Mouse (Mus musculus) embryonic facial prominence, embryonic 10.5 days (tissue): ENCODE data around the gene Praf2. TPM values are rescaled to one million over a fixed set of nuclear protein-coding genes. Genes with fewer than 3 reads are reported as not detected.
A peak's percentile ranks its signal among the peaks of the same experiment; 100 is the strongest.
"Not testable (repeated sequence)": the region's sequence is repeated elsewhere in the genome, so short reads cannot be mapped to it uniquely, and the experiment has no call there.

Source experiments
- DNase-seq: peaks from one replicate; pipeline ENCODE4 v3.0.0-alpha.2; 2017; ENCODE audit warnings: low spot score
- H3K27ac ChIP-seq: fragments of 300-500 bp; sonication (generic); replicated peaks from 2 replicates; pipeline ENCODE4 v1.5.1; 2016; ENCODE audit warnings: mild to moderate bottlenecking
- H3K27me3 ChIP-seq: fragments of 300-500 bp; sonication (generic); replicated peaks from 2 replicates; pipeline ENCODE4 v1.6.1; 2016; ENCODE audit warnings: low read depth, mild to moderate bottlenecking; ENCODE audit not compliant: poor library complexity, severe bottlenecking
- H3K36me3 ChIP-seq: fragments of 300-500 bp; sonication (generic); replicated peaks from 2 replicates; pipeline ENCODE4 v1.6.1; 2016; ENCODE audit warnings: mild to moderate bottlenecking, moderate library complexity
- H3K4me1 ChIP-seq: fragments of 300-500 bp; sonication (generic); 2 replicates; pipeline ENCODE4 v1.6.1; 2016
- H3K4me3 ChIP-seq: fragments of 300-500 bp; sonication (generic); 2 replicates; pipeline ENCODE4 v1.5.1; 2016; ENCODE audit warnings: mild to moderate bottlenecking, moderate library complexity
- H3K9me3 ChIP-seq: fragments of 300-500 bp; sonication (generic); 2 replicates; pipeline ENCODE4 v1.6.1; 2016; ENCODE audit warnings: mild to moderate bottlenecking
- WGBS: fragments of 180-500 bp; shearing (Covaris S2); methylation state at CpG from one replicate; pipeline ENCODE4 v1.1.7; 2016; 5-methylcytosine and 5-hydroxymethylcytosine counted together
- polyA plus RNA-seq: library from polyadenylated mRNA; unstranded; fragments of >200 nt; fragmentation: Nextera tagmentation; extraction: Ambion mirVana; gene quantifications from 2 replicates; pipeline ENCODE4 v1.2.1, GENCODE M21; 2016

Praf2 gene
- polyA plus RNA-seq, result 73.0 and 73.6 TPM in 2 replicates

- peak; percentile 82 for DNase-seq
- H3K27ac ChIP-seq, result peak within 1 kb of the TSS; percentile 78
Measured at GRCm38 (mm10) chrX:7728215-7728921, at the start of gene Praf2. Gene Praf2 (plus strand): TSS chrX:7728439.

DNA sequence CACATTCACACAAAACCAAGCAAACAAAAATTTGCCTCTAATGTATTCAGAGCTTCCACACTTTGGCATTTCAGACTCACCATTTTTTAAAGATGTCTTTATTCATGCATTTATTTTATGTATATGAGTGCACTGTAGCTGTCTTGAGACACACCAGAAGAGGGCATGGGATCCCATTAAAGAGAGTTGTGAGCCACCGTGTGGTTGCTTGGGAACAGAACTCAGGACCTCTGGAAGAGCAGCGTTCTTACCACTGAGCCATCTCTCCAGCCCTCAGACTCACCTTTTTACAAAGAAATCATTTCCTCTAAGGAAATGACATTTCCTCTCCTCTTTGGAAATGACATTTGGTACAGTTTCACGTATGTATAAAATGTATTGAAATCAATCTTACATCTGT is 49.3 kb upstream of the Praf2 start:
- DNase-seq, result no peak
- 43% methylated on average over 3 of the region's 3 CpGs for WGBS
- H3K27ac ChIP-seq, result no peak overlapping the region
- H3K9me3 ChIP-seq, result no peaks in the 10 kb centered on the region; the same call in 1 of the 2 replicates
- H3K4me3 ChIP-seq, result no peak overlapping the region
- peaks cover 22% of the 10 kb centered on the region for H3K27me3 ChIP-seq
- peaks cover 6% of the 10 kb centered on the region; the same call in 1 of the 2 replicates for H3K4me1 ChIP-seq
- H3K36me3 ChIP-seq, result no peaks in the 10 kb centered on the region

More at GRCm38 (mm10) chrX:7728215-7728921, at the start of gene Praf2:
- Histone ChIP-seq H3K4me1 (peaks cover 5% of the 10 kb centered on the region; the same call in 1 of the 2 replicates), H3K9me3 (peaks cover 1% of the 10 kb centered on the region; the same call in 1 of the 2 replicates), H3K4me3 (peak within 1 kb of the TSS; percentile 60), H3K27me3 (no peaks in the 10 kb centered on the region), H3K36me3 (peaks cover 36% of the 10 kb centered on the region)
- 19% methylated on average over 42 of the region's 42 CpGs for WGBS

- WGBS, result 20% methylated on average over 27 of the region's 27 CpGs
- DNase-seq, result peak; percentile 93
- Histone ChIP-seq H3K27ac (no peak overlapping the region), H3K4me1 (0 out of 2 replicates have a peak, but pooled peaks cover 3% of the 10 kb centered on the region), H3K36me3 (no peaks in the 10 kb centered on the region), H3K4me3 (peak overlapping the region; percentile 50), H3K9me3 (no peaks in the 10 kb centered on the region; the same call in 1 of the 2 replicates), H3K27me3 (peaks cover 17% of the 10 kb centered on the region; the same call in 1 of the 2 replicates)
Measured at GRCm38 (mm10) chrX:7679405-7680056, 48.7 kb upstream of the Praf2 start.

DNA sequence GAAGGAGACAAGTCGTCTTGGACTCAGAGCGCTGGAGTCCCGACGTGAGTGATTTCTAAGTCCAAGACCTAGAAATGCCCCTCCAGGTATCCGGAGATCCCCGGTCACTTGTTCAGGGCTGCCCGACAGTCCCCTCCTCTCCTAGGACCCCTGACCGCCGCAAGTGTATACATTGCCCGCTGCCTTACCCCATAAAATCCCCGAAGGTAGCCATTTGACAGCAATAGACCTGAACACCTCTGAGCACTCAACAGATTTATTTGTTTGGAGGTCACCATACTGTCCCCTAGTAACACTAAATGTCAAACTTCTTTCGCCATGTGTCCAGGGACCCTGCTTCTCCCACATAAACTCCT is 48.2 kb upstream of the Praf2 start:
- Histone ChIP-seq H3K36me3 (no peaks in the 10 kb centered on the region), H3K4me3 (peak overlapping the region; percentile 50), H3K27me3 (peaks cover 13% of the 10 kb centered on the region; the same call in 1 of the 2 replicates), H3K4me1 (no peaks in the 10 kb centered on the region), H3K9me3 (no peaks in the 10 kb centered on the region), H3K27ac (no peak overlapping the region)
- DNase-seq, result no peak
- WGBS, result 19% methylated on average over 12 of the region's 12 CpGs

GRCm38 (mm10) chrX:7680864-7681263 is 47.4 kb upstream of the Praf2 start, which contains the start of gene Magix:
Gene Magix (minus strand): TSS chrX:7681251.
- 60% methylated on average over 14 of the region's 14 CpGs for WGBS
- Histone ChIP-seq H3K4me1 (no peaks in the 10 kb centered on the region), H3K36me3 (no peaks in the 10 kb centered on the region), H3K27me3 (peaks cover 9% of the 10 kb centered on the region; the same call in 1 of the 2 replicates), H3K27ac (no peak within 1 kb of the TSS), H3K4me3 (peak within 1 kb of the TSS; percentile 50), H3K9me3 (no peaks in the 10 kb centered on the region)
- DNase-seq, result no peak

DNA sequence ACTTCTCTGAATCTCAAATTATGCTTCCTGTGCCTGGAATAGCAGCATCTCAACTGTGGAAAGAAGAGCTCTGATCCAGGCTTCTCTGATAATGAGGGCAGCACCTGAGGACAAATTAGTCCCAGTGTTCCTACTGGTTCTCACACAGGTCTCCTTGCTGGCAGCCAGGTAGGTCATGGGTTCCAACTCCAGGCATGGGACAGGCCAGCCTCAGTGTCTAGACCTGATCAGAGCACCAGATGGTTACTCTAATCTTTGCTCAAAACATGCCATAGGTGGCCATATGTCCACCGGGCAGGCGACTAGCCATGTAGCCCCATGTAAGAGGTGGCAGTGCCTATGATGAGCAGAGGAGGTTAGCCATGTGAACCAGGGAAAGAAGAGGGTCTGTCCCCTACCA is 39.9 kb upstream of the Praf2 start:
- Histone ChIP-seq H3K4me3 (no peak overlapping the region), H3K27me3 (no peaks in the 10 kb centered on the region), H3K4me1 (no peaks in the 10 kb centered on the region), H3K36me3 (no peaks in the 10 kb centered on the region), H3K9me3 (no peaks in the 10 kb centered on the region), H3K27ac (no peak overlapping the region)
- no peak for DNase-seq
- 91% methylated on average over 2 of the region's 2 CpGs for WGBS

DNA sequence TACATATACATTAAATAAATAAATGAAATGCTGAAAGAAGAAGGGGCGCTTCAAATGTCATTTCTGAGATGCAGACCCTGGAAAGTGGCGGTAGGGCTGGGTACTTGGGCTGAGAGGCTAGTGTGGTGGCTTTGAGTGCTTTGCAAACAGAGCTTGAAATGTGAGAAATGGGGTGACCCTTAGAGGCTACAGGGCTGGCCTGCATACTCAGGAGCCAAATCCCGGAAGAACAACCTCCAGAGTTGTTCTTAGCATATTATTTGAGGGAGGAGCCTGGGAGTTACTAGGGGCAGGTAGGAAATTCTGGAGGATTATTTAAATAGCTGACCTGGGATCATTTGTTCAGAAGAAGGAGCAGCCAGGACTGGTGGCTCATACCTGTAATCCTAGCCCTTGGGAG is 37.8 kb upstream of the Praf2 start:
- Histone ChIP-seq H3K27ac (no peak overlapping the region), H3K27me3 (no peaks in the 10 kb centered on the region), H3K4me1 (no peaks in the 10 kb centered on the region), H3K36me3 (no peaks in the 10 kb centered on the region), H3K9me3 (no peaks in the 10 kb centered on the region), H3K4me3 (no peak overlapping the region)
- no peak for DNase-seq
- 65% methylated on average over 3 of the region's 3 CpGs for WGBS

- H3K27ac ChIP-seq, result no peak overlapping the region
- 40% methylated on average over 4 of the region's 4 CpGs for WGBS
- H3K27me3 ChIP-seq, result no peaks in the 10 kb centered on the region
- H3K4me1 ChIP-seq, result no peaks in the 10 kb centered on the region
- peak; percentile 10 for DNase-seq
- no peak overlapping the region for H3K4me3 ChIP-seq
- no peaks in the 10 kb centered on the region for H3K36me3 ChIP-seq
- no peaks in the 10 kb centered on the region for H3K9me3 ChIP-seq
Measured at GRCm38 (mm10) chrX:7692862-7693261, 35.4 kb upstream of the Praf2 start.

GRCm38 (mm10) chrX:7696520-7696919 is 31.7 kb upstream of the Praf2 start:
- peak overlapping the region; percentile 65 for H3K4me3 ChIP-seq
- 0 out of 2 replicates have a peak, but pooled peaks cover 2% of the 10 kb centered on the region for H3K4me1 ChIP-seq
- H3K36me3 ChIP-seq, result peaks cover 33% of the 10 kb centered on the region
- H3K27ac ChIP-seq, result no peak overlapping the region
- WGBS, result 45% methylated on average over 6 of the region's 6 CpGs
- H3K27me3 ChIP-seq, result no peaks in the 10 kb centered on the region
- H3K9me3 ChIP-seq, result no peaks in the 10 kb centered on the region
- DNase-seq, result no peak

GRCm38 (mm10) chrX:7696954-7697381 is 31.3 kb upstream of the Praf2 start, which contains the start of gene Gpkow:
Gene Gpkow (plus strand): TSS chrX:7697131.
- Histone ChIP-seq H3K27ac (peak within 1 kb of the TSS; percentile 75), H3K9me3 (no peaks in the 10 kb centered on the region), H3K27me3 (no peaks in the 10 kb centered on the region), H3K4me1 (0 out of 2 replicates have a peak, but pooled peaks cover 2% of the 10 kb centered on the region), H3K4me3 (peak within 1 kb of the TSS; percentile 65), H3K36me3 (peaks cover 37% of the 10 kb centered on the region)
- 16% methylated on average over 33 of the region's 33 CpGs for WGBS
- peak; percentile 84 for DNase-seq

GRCm38 (mm10) chrX:7713764-7714134 is 14.5 kb upstream of the Praf2 start:
- Histone ChIP-seq H3K4me3 (peak overlapping the region; percentile 53), H3K27ac (peak overlapping the region; percentile 44; the same call in 1 of the 2 replicates)
- not testable (repeated sequence) for H3K9me3 ChIP-seq, H3K36me3 ChIP-seq, H3K27me3 ChIP-seq, H3K4me1 ChIP-seq, DNase-seq
- WGBS, result 24% methylated on average over 6 of the region's 12 CpGs

DNA sequence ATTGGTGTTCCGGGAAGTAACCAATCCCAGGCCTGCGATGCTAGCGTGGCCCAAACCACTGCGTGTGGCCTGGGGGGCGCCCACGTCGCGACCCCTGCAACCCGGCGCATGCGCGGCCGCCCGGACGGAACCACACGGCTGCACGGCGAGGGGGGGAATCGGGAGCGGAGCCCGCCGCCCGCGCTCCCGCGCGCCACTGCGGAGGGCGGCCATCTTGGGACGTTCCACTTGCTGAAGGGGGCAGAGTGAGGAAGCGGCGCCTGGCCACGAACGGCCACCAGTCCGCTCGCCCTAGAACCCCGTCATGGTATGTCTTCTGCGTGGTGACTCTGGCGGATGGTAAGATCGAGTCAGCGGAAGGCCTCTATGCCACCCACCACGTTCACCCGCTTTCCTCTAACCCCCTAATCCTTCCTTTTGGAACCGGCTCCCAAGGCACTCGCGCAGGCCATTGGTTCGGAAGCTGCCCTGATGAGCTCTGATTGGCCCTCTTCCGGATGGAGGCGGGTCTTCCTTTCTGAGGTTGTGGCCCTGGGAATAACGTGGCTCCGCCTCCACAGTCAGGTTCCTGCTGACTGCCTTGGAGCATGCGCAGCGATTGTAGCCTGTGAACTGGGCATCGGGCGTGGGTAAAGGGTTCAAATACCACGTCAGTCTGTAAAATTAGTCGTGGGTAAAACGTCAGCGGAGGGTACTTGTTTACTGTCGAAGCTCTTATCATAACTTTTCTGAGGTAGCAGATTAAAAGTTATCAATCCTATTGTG is 13.9 kb upstream of the Praf2 start, which contains the start of gene Wdr45:
Gene Wdr45, plus strand, starts transcription at position 199 of the 765 bp plus-strand sequence.
- not testable (repeated sequence) for H3K36me3 ChIP-seq, H3K4me1 ChIP-seq, H3K27me3 ChIP-seq, H3K9me3 ChIP-seq
- H3K4me3 ChIP-seq, result peak within 1 kb of the TSS; percentile 53
- 19% methylated on average over 51 of the region's 60 CpGs for WGBS
- peak within 1 kb of the TSS; percentile 81 for H3K27ac ChIP-seq
- peak; percentile 92 for DNase-seq
